Mouse (Mus musculus) kidney, postnatal 14 days (tissue): ENCODE data around the gene Gm20855.
"Not testable (repeated sequence)": the region's sequence is repeated elsewhere in the genome, so short reads cannot be mapped to it uniquely, and the experiment has no call there.

Source experiments
- DNase-seq: peaks from one replicate; pipeline ENCODE4 v3.0.0; 2022; ENCODE audit warnings: mixed read lengths

Gene Gm20855

DNA sequence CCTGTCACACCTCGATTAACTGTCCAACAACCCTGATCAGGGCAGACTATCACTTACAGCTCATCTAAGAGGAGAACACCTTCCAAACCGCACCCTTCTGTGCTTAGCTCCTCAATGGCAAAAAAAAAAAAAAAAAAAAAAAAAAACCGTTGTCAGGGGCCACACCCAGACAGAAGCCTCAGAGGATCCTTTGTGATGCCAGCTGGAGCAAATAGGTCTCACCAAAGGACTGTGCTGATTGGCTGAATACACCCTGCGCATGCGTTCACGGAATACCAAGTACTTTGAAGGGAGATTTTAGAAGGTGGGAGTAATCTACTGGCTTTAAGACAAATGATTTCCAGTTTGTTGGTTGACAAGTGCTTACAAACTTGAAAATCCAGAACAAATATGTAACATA, at the start of gene Gm20855:
TSS of gene Gm20855 (minus strand) at position 101 of the 400 bp plus-strand sequence.
- not testable (repeated sequence) for DNase-seq
